Mouse (Mus musculus) kidney, adult 2 months (tissue): ENCODE data around the gene Irf2.

ENCODE experiments used
- CTCF ChIP-seq: fragments of 200-500 bp; conservative IDR thresholded peaks from 2 replicates; pipeline ENCODE4 v1.5.1; 2011; ENCODE audit warnings: low read depth, mild to moderate bottlenecking, control low read depth, low read length, moderate library complexity, mixed read lengths; ENCODE audit not compliant: insufficient read depth, insufficient read length
- POLR2A ChIP-seq: fragments of 200-500 bp; IDR thresholded peaks from one replicate; pipeline ENCODE4 v1.6.1; 2011; ENCODE audit warnings: low read depth, low read length, control low read depth

GRCm38 (mm10) chr8:46758131-46758530 lies 18.6 kb downstream of the Irf2 start:
- TF ChIP-seq CTCF: no peak
- no peak for TF ChIP-seq POLR2A
